Mouse (Mus musculus) MEL (cell line): ENCODE measurements around the gene Abcc1. TPM values are rescaled to one million over a fixed set of nuclear protein-coding genes. Genes with fewer than 3 reads are reported as not detected.

Experiments
- DNase-seq: peaks from one replicate; pipeline ENCODE4 v3.0.0; 2011; ENCODE audit warnings: low read depth, low spot score
- H3K27ac ChIP-seq: 2 replicates; pipeline ENCODE4 v1.5.1; 2012; ENCODE audit warnings: low read depth, mild to moderate bottlenecking, control low read depth, low read length, moderate library complexity; ENCODE audit not compliant: control insufficient read depth
- H3K27me3 ChIP-seq, 2 experiments: fragments of 150-350 bp in 1 of 2; sonication (generic) in 1 of 2; 2 replicates each; pipeline ENCODE4 v1.6.1; 2012; ENCODE audit warnings: low read length in 2 of 2, mild to moderate bottlenecking in 2 of 2, improper control_type of control experiment in 1 of 2, moderate library complexity in 1 of 2; ENCODE audit not compliant: insufficient read depth in 2 of 2, control insufficient read depth in 1 of 2
- H3K36me3 ChIP-seq, 2 experiments: 2 replicates each; pipeline ENCODE4 v1.6.1; 2012 to 2014; ENCODE audit warnings: low read length in 2 of 2, improper control_type of control experiment in 1 of 2, inconsistent platforms in 1 of 2, mild to moderate bottlenecking in 1 of 2; ENCODE audit not compliant: insufficient read depth in 2 of 2, control insufficient read depth in 1 of 2
- H3K4me1 ChIP-seq, 2 experiments: fragments of 150-350 bp in 1 of 2; sonication (generic) in 1 of 2; 2 replicates each; pipeline ENCODE4 v1.6.1; 2012; ENCODE audit warnings: low read length in 2 of 2, improper control_type of control experiment in 1 of 2, mild to moderate bottlenecking in 1 of 2; ENCODE audit not compliant: insufficient read depth in 2 of 2, control insufficient read depth in 1 of 2
- H3K4me3 ChIP-seq, 2 experiments: fragments of 150-350 bp in 1 of 2; sonication (generic) in 1 of 2; 2 replicates each; pipeline ENCODE4 v1.5.1; 2012; ENCODE audit warnings: low read depth in 2 of 2, low read length in 2 of 2, mild to moderate bottlenecking in 2 of 2, moderate library complexity in 2 of 2, control low read depth in 1 of 2, improper control_type of control experiment in 1 of 2; ENCODE audit not compliant: control insufficient read depth in 1 of 2, insufficient read depth in 1 of 2
- H3K79me2 ChIP-seq: 2 replicates; pipeline ENCODE4 v1.6.1; 2012; ENCODE audit warnings: mild to moderate bottlenecking, low read length, moderate library complexity; ENCODE audit not compliant: control insufficient read depth, poor library complexity, insufficient read depth
- H3K9ac ChIP-seq: 2 replicates; pipeline ENCODE4 v1.6.1; 2012; ENCODE audit warnings: low read depth, mild to moderate bottlenecking, control low read depth, low read length, moderate library complexity; ENCODE audit not compliant: control insufficient read depth, poor library complexity, severe bottlenecking
- H3K9me3 ChIP-seq: fragments of 150-350 bp; sonication (generic); replicated peaks from 2 replicates; pipeline ENCODE4 v1.6.1; 2012; ENCODE audit warnings: mild to moderate bottlenecking, low read length, improper control_type of control experiment, moderate library complexity; ENCODE audit not compliant: insufficient read depth
- CHD1 ChIP-seq: IDR thresholded peaks from 2 replicates; pipeline ENCODE4 v1.6.1; 2012; ENCODE audit warnings: low read depth, mild to moderate bottlenecking, inconsistent platforms, low read length, improper control_type of control experiment
- CTCF ChIP-seq, 3 experiments: IDR thresholded peaks in 2 of 3; conservative IDR thresholded peaks in 1 of 3; 2 replicates each; pipeline ENCODE4 v1.5.1; 2011 to 2012; ENCODE audit warnings: low read length in 3 of 3, low read depth in 2 of 3, mild to moderate bottlenecking in 2 of 3, improper control_type of control experiment in 1 of 3, inconsistent platforms in 1 of 3, mixed read lengths in 1 of 3, moderate library complexity in 1 of 3; ENCODE audit not compliant: control insufficient read depth in 1 of 3, insufficient read depth in 1 of 3, poor library complexity in 1 of 3, severe bottlenecking in 1 of 3
- EP300 ChIP-seq, 2 experiments: IDR thresholded peaks; 2 replicates each; pipeline ENCODE4 v1.6.1; 2011; ENCODE audit warnings: improper control_type of control experiment in 2 of 2, low read length in 2 of 2, low read depth in 1 of 2, mild to moderate bottlenecking in 1 of 2
- GABPA ChIP-seq: IDR thresholded peaks from 2 replicates; pipeline ENCODE4 v1.6.1; 2012; ENCODE audit warnings: low read depth, mild to moderate bottlenecking, inconsistent platforms, low read length, improper control_type of control experiment, moderate library complexity
- JUND ChIP-seq: IDR thresholded peaks from 2 replicates; pipeline ENCODE4 v1.6.1; 2011; ENCODE audit warnings: low read depth, mild to moderate bottlenecking, improper control_type of control experiment, low read length
- KAT2A ChIP-seq: conservative IDR thresholded peaks from 2 replicates; pipeline ENCODE4 v1.6.1; 2012; ENCODE audit warnings: low read depth, low read length, improper control_type of control experiment, inconsistent platforms
- MAFK ChIP-seq: IDR thresholded peaks from 2 replicates; pipeline ENCODE4 v1.6.1; 2011; ENCODE audit warnings: low read depth, mild to moderate bottlenecking, low read length, improper control_type of control experiment, borderline replicate concordance
- MAZ ChIP-seq: IDR thresholded peaks from 2 replicates; pipeline ENCODE4 v1.6.1; 2012; ENCODE audit warnings: low read depth, mild to moderate bottlenecking, inconsistent platforms, low read length, improper control_type of control experiment
- MEF2A ChIP-seq: IDR thresholded peaks from 2 replicates; pipeline ENCODE4 v1.6.1; 2014; ENCODE audit warnings: low read depth, mild to moderate bottlenecking, inconsistent platforms, low read length, improper control_type of control experiment; ENCODE audit not compliant: poor library complexity, insufficient replicate concordance, severe bottlenecking; ENCODE audit errors: extremely low read depth
- MYC ChIP-seq: IDR thresholded peaks from 2 replicates; pipeline ENCODE4 v1.6.1; 2011; ENCODE audit warnings: low read depth, mild to moderate bottlenecking, low read length, improper control_type of control experiment, moderate library complexity
- NELFE ChIP-seq: IDR thresholded peaks from 2 replicates; pipeline ENCODE4 v1.6.1; 2011; ENCODE audit warnings: low read depth, low read length, improper control_type of control experiment
- NRF1 ChIP-seq: IDR thresholded peaks from 2 replicates; pipeline ENCODE4 v1.6.1; 2014; ENCODE audit warnings: low read depth, mild to moderate bottlenecking, inconsistent platforms, low read length, improper control_type of control experiment, moderate library complexity; ENCODE audit not compliant: poor library complexity, insufficient read depth, severe bottlenecking
- RAD21 ChIP-seq: IDR thresholded peaks from 2 replicates; pipeline ENCODE4 v1.6.1; 2011; ENCODE audit warnings: mild to moderate bottlenecking, low read depth, low read length, improper control_type of control experiment
- RCOR1 ChIP-seq: IDR thresholded peaks from 2 replicates; pipeline ENCODE4 v1.6.1; 2012; ENCODE audit warnings: low read depth, mild to moderate bottlenecking, inconsistent platforms, low read length, improper control_type of control experiment
- TAL1 ChIP-seq: IDR thresholded peaks from 2 replicates; pipeline ENCODE4 v1.6.1; 2012; ENCODE audit warnings: mild to moderate bottlenecking, inconsistent platforms, low read length, moderate library complexity, mixed read lengths
- TBP ChIP-seq: IDR thresholded peaks from 2 replicates; pipeline ENCODE4 v1.8.0; 2011; ENCODE audit warnings: low read depth, low read length, improper control_type of control experiment
- UBTF ChIP-seq: IDR thresholded peaks from 2 replicates; pipeline ENCODE4 v1.6.1; 2012; ENCODE audit warnings: low read depth, mild to moderate bottlenecking, inconsistent platforms, low read length, improper control_type of control experiment, moderate library complexity, borderline replicate concordance; ENCODE audit not compliant: insufficient read depth
- USF2 ChIP-seq, 2 experiments: IDR thresholded peaks; 2 replicates each; pipeline ENCODE4 v1.6.1; 2011 to 2012; ENCODE audit warnings: improper control_type of control experiment in 2 of 2, low read length in 2 of 2, borderline replicate concordance in 1 of 2, inconsistent platforms in 1 of 2, low read depth in 1 of 2, mild to moderate bottlenecking in 1 of 2; ENCODE audit not compliant: insufficient read depth in 1 of 2
- ZKSCAN1 ChIP-seq: IDR thresholded peaks from 2 replicates; pipeline ENCODE4 v1.6.1; 2012; ENCODE audit warnings: low read depth, mild to moderate bottlenecking, inconsistent platforms, low read length, improper control_type of control experiment, moderate library complexity
- polyA plus RNA-seq, 2 experiments: library from polyadenylated mRNA; stranded (reverse) in 1 of 2; unstranded in 1 of 2; fragments of >175 nt in 1 of 2; fragments of >200 nt in 1 of 2; gene quantifications; 2 replicates each; pipeline versions ENCODE4 v1.2.1 to v1.2.4; 2012; ENCODE audit warnings: low replicate concordance in 2 of 2, low read depth in 1 of 2; ENCODE audit not compliant: insufficient read length in 2 of 2, insufficient read depth in 1 of 2, missing spikeins in 1 of 2
- total RNA-seq: library from RNA; depleted of rRNA; stranded (reverse); fragments of 300-350 nt; gene quantifications from 2 replicates; pipeline ENCODE4 v1.2.3, GENCODE M21; 2012

Abcc1 gene
- total and polyA plus RNA-seq, 3 experiments, result 31.5 to 39.8 (median 34.2) TPM

- no peaks in the 10 kb centered on the region for H3K4me1 ChIP-seq
- no peaks in the 10 kb centered on the region for H3K27me3 ChIP-seq
- H3K36me3 ChIP-seq, result peaks cover 0 to 33% of the 10 kb centered on the region in 2 experiments; a peak in 2 of 4 replicates
- H3K9me3 ChIP-seq, result no peaks in the 10 kb centered on the region
- H3K79me2 ChIP-seq, result no peaks in the 10 kb centered on the region
- no peak overlapping the region for H3K4me3 ChIP-seq
- H3K27ac ChIP-seq, result no peak overlapping the region
- H3K9ac ChIP-seq, result no peak overlapping the region
- no peak for TF ChIP-seq CHD1
- TF ChIP-seq KAT2A, result no peak
- DNase-seq, result no peak
Measured at GRCm38 (mm10) chr16:14416957-14417618, 55.7 kb downstream of the Abcc1 start.

GRCm38 (mm10) chr16:14420496-14421132 is 59.3 kb downstream of the Abcc1 start:
- Histone ChIP-seq H3K36me3 (peaks cover 0 to 22% of the 10 kb centered on the region in 2 experiments; a peak in 2 of 4 replicates), H3K27me3 (no peaks in the 10 kb centered on the region)
- no peak for DNase-seq
- TF ChIP-seq NRF1 (no peak), KAT2A (no peak), RCOR1 (no peak), CHD1 (no peak), JUND (no peak), TAL1 (no peak), MEF2A (no peak), ZKSCAN1 (no peak), MYC (no peak), UBTF (no peak), USF2 (IDR thresholded peaks at IDR 0.05; ENCODE audit: borderline replicate concordance in 1 of 2, insufficient read depth in 1 of 2, low read depth in 1 of 2, low read length in 2 of 2) (no peak), TBP (no peak), CTCF (IDR thresholded peaks at IDR 0.05 in 2 of 3, conservative IDR thresholded peaks at IDR 0.05 in 1 of 3; ENCODE audit: control insufficient read depth in 1 of 3, insufficient read depth in 1 of 3, low read depth in 2 of 3, low read length in 3 of 3, poor library complexity in 1 of 3, severe bottlenecking in 1 of 3) (no peak), RAD21 (no peak), EP300 (IDR thresholded peaks at IDR 0.05; ENCODE audit: low read depth in 1 of 2, low read length in 2 of 2) (no peak), GABPA (no peak), MAZ (no peak), MAFK (no peak), NELFE (no peak)
- TF ChIP-seq, all 39 proteins: peak for 0
- Histone ChIP-seq H3K9ac (no peak overlapping the region), H3K9me3 (no peaks in the 10 kb centered on the region), H3K79me2 (no peaks in the 10 kb centered on the region; the same call in 1 of the 2 replicates), H3K27ac (no peak overlapping the region), H3K4me1 (no peaks in the 10 kb centered on the region), H3K4me3 (no peak overlapping the region)
